Mouse (Mus musculus) intestine, embryonic 16.5 days (tissue): Measurements from ENCODE around the gene Nutm1. TPM values are rescaled to one million over a fixed set of nuclear protein-coding genes. Genes with fewer than 3 reads are reported as not detected.

Experiments
- ATAC-seq: fragments of 200-750 bp; cut with Nextera tagmentation; 2 replicates; pipeline ENCODE4 v1.8.0; 2017; ENCODE audit warnings: moderate TSS enrichment, moderate library complexity
- H3K27ac ChIP-seq: fragments of 300-500 bp; sonication (generic); 2 replicates; pipeline ENCODE4 v1.5.1; 2014; ENCODE audit warnings: mild to moderate bottlenecking, low read length
- H3K27me3 ChIP-seq: fragments of 300-500 bp; sonication (generic); replicated peaks from 2 replicates; pipeline ENCODE4 v1.6.1; 2014; ENCODE audit warnings: low read length, control low read depth, mixed read lengths; ENCODE audit not compliant: control insufficient read depth, insufficient read depth
- H3K36me3 ChIP-seq: fragments of 300-500 bp; sonication (generic); 2 replicates; pipeline ENCODE4 v1.6.1; 2014; ENCODE audit warnings: low read length, control low read depth; ENCODE audit not compliant: control insufficient read depth, insufficient read depth
- H3K4me1 ChIP-seq: fragments of 300-500 bp; sonication (generic); 2 replicates; pipeline ENCODE4 v1.6.1; 2014; ENCODE audit warnings: low read length, control low read depth, mixed read lengths; ENCODE audit not compliant: control insufficient read depth, insufficient read depth
- H3K4me2 ChIP-seq: fragments of 300-500 bp; sonication (generic); 2 replicates; pipeline ENCODE4 v1.6.1; 2014; ENCODE audit warnings: low read depth, low read length, control low read depth
- H3K4me3 ChIP-seq: fragments of 300-500 bp; sonication (generic); 2 replicates; pipeline ENCODE4 v1.5.1; 2014; ENCODE audit warnings: mild to moderate bottlenecking, low read length
- H3K9ac ChIP-seq: fragments of 300-500 bp; sonication (generic); 2 replicates; pipeline ENCODE4 v1.6.1; 2014; ENCODE audit warnings: low read depth, low read length
- H3K9me3 ChIP-seq: fragments of 300-500 bp; sonication (generic); 2 replicates; pipeline ENCODE4 v1.6.1; 2016; ENCODE audit warnings: low read length, control low read depth; ENCODE audit not compliant: control insufficient read depth
- WGBS: fragments of 180-500 bp; shearing (Covaris S2); extraction: QIAGEN DNeasy Blood & Tissue Kit; methylation state at CpG from one replicate; pipeline ENCODE4 v1.1.7; 2014; 5-methylcytosine and 5-hydroxymethylcytosine counted together
- polyA plus RNA-seq: library from polyadenylated mRNA; unstranded; fragments of >200 nt; fragmentation: Nextera tagmentation; extraction: Ambion mirVana; gene quantifications from 2 replicates; pipeline ENCODE4 v1.2.1, GENCODE M21; 2015

The Nutm1 gene
- polyA plus RNA-seq, 1 experiment from 2014 or later: 0.04 TPM

DNA sequence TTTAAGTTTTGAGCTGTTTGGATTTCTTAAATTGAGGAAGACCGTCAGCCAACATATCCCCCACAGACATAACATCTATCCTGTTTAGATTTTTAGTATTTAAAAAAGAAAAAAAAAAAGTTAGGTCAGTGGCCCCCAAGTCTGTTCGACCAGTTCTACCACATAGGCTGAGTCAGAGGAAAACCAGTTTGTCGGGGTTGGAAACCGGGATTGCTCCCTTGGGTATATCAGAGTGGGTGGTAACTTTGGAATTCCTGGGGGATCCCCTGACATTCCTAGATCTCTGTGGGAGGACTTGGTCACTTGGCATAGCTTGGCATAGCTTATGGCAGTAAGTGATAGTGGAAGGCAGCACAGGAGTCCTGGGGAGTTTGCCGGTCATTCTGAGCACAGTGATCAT, 13.8 kb downstream of the Nutm1 start:
- no peaks in the 10 kb centered on the region for H3K9me3 ChIP-seq
- no peak overlapping the region for H3K4me2 ChIP-seq
- no peaks in the 10 kb centered on the region for H3K36me3 ChIP-seq
- no peak overlapping the region for H3K4me3 ChIP-seq
- peak; percentile 44; the same call in 1 of the 2 replicates for ATAC-seq
- no peak overlapping the region for H3K9ac ChIP-seq
- WGBS: 60% methylated on average over 5 of the region's 5 CpGs
- peaks cover 6% of the 10 kb centered on the region; the same call in 1 of the 2 replicates for H3K4me1 ChIP-seq
- no peaks in the 10 kb centered on the region for H3K27me3 ChIP-seq
- H3K27ac ChIP-seq: no peak overlapping the region

DNA sequence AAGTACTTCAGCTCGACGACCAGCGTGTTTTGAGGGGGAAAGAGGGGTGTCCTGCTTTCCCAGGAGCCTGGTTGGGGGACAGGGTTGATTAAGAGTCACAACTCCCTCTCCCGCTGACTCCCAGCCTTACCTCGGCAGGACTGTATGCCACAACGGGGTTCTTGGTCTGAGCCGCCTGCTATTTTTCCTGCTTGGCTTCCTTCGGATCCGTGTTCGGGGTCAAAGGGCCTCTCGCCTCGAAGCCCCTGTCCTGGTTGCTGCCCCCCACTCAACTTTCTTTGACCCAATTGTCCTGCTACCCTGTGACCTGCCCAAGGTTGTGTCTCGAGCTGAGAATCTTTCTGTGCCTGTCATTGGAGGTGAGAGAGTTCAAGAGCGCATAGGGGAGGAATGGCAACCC, 17.3 kb downstream of the Nutm1 start:
- Histone ChIP-seq H3K4me1 (peaks cover 8% of the 10 kb centered on the region; the same call in 1 of the 2 replicates), H3K36me3 (no peaks in the 10 kb centered on the region), H3K27me3 (no peaks in the 10 kb centered on the region), H3K4me3 (no peak overlapping the region), H3K9me3 (no peaks in the 10 kb centered on the region), H3K9ac (no peak overlapping the region), H3K4me2 (no peak overlapping the region), H3K27ac (no peak overlapping the region)
- WGBS: 79% methylated on average over 14 of the region's 14 CpGs
- no peak for ATAC-seq

DNA sequence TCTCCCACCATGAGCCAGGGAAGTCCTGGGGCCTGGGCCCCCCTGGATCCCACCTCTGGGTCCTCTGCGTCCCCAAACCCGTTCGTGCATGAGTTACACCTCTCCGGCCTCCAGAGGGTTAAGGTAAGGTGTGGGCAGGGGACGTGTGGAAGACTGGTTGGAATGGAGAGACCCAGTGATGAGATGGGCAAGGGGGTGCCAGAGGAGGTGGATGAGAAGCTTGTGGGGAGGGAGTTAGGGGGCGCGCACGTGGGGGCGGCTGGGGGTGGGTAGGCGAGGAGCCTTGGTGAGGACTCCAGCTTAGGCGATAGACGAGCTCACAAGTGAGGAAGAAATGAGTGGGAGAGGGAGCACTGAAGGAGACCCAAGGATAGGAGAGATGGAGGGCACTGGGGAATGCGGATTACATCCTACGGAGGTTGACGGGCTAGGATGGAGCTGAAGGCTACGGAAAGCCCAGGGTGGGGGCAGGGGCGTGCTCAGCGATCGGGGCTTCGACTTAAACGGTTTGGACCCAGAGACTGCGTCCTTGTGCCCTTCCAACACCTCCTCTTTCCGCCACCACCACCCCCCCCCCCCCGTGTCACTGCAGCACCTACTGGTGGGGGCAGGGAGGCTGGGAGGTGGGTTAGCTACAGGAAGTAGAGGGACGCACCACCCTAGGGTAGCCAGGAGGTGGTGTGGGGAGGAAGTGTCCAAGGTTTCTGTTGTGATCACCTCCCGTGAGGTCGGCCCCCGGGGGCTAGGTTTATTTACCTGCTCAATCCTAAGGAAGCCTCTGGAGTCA, 19.0 kb downstream of the Nutm1 start:
- Histone ChIP-seq H3K4me3 (peak overlapping the region; percentile 92), H3K9me3 (no peaks in the 10 kb centered on the region), H3K4me2 (peak overlapping the region; percentile 95), H3K36me3 (no peaks in the 10 kb centered on the region), H3K9ac (peak overlapping the region; percentile 86), H3K4me1 (peaks cover 5% of the 10 kb centered on the region; the same call in 1 of the 2 replicates), H3K27me3 (no peaks in the 10 kb centered on the region), H3K27ac (peak overlapping the region; percentile 93)
- WGBS: under 1% methylated on average over 28 of the region's 28 CpGs
- ATAC-seq: peak; percentile 37

DNA sequence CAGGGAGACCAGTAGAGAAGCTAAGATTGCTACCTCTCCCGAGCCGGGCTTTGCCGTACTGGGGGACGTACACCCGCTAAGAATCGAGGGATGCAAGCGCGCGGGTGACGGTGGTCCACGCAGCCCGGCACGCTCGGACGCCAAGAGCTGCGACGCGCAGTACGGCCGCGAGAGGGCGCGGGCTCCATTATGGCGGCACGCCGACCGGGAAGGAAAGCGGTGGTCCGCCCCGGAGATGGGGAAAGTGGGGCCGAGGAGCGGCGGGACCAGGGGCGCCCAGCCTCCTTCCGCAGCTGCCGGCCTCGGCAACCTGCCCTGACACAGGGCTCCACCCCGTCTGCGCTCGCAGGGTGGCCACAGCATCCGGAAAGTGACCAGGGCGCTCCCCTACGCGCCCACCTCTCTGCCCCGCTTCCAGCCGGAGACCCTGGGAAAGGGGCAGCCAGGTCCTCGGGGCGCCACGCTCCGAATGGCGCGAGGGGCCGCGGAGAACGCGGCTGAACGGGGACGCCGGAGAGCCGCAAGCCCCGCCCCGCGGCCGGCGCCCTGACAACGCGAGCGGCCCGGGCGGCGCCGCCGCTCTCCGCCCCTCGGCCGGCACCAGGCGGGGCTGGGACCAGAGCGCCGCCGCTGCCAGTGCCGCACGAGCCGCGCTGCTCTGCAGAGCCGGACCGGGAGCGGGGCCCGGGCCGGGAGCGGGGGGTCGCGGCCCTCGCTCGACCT, 19.7 kb downstream of the Nutm1 start, which contains the start of gene Lpcat4:
TSS of gene Lpcat4 (plus strand) at position 257 of the 723 bp plus-strand sequence.
- Histone ChIP-seq H3K9me3 (no peaks in the 10 kb centered on the region), H3K36me3 (no peaks in the 10 kb centered on the region), H3K27me3 (no peaks in the 10 kb centered on the region), H3K4me1 (peaks cover 5% of the 10 kb centered on the region; the same call in 1 of the 2 replicates), H3K4me3 (peak within 1 kb of the TSS; percentile 92), H3K9ac (peak within 1 kb of the TSS; percentile 86), H3K4me2 (peak within 1 kb of the TSS; percentile 95), H3K27ac (peak within 1 kb of the TSS; percentile 93)
- ATAC-seq: peak; percentile 89
- WGBS: under 1% methylated on average over 87 of the region's 94 CpGs

DNA sequence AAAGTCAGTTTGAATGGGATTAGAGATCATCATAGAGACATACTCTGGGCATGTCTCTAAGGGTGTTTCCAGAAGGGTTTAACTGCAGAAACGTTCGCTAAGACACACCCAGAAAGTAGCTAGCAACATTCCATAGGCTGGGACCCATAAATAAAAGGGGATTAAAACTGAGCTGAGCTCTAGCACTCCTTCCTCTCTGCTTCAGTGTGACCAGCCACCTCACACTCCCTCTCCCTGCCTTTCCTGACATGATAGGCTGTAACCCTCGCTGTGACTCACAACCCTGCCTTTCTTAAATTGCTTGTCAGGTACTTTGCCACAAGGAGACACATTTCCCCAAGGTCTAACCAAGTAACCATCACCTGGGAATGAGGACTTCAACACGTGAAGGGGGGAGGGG, 21.1 kb downstream of the Nutm1 start:
- H3K27ac ChIP-seq: no peak overlapping the region
- no peak overlapping the region for H3K4me3 ChIP-seq
- no peaks in the 10 kb centered on the region for H3K36me3 ChIP-seq
- H3K4me1 ChIP-seq: peaks cover 5% of the 10 kb centered on the region; the same call in 1 of the 2 replicates
- H3K9ac ChIP-seq: no peak overlapping the region
- WGBS: 11% methylated on average over 4 of the region's 4 CpGs
- ATAC-seq: no peak
- no peaks in the 10 kb centered on the region for H3K9me3 ChIP-seq
- H3K27me3 ChIP-seq: no peaks in the 10 kb centered on the region
- H3K4me2 ChIP-seq: no peak overlapping the region

DNA sequence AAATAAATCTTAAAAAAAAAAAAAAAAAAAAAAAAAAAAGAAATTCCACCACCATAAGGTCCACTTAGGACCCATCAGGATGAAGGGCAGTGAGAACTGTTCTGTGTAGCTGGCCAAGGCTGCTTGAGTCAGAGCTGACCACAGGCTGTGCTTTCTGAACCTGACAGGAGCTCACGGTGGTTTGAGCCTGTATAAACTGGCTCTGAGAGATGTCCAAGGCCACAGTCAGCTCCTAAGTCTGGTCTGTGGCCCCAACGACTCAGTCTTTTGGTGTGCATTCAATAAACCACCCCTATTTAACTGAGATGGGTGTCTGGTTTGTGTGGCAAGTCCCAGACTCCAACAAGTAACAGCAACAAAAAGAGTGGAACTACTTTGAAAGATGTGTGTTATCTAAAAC, 22.5 kb downstream of the Nutm1 start:
- Histone ChIP-seq H3K36me3 (no peaks in the 10 kb centered on the region), H3K27ac (no peak overlapping the region), H3K4me1 (peaks cover 2% of the 10 kb centered on the region; the same call in 1 of the 2 replicates), H3K4me3 (no peak overlapping the region), H3K4me2 (no peak overlapping the region), H3K9ac (no peak overlapping the region), H3K27me3 (no peaks in the 10 kb centered on the region), H3K9me3 (no peaks in the 10 kb centered on the region)
- ATAC-seq: no peak
- 81% methylated on average over 2 of the region's 2 CpGs for WGBS

DNA sequence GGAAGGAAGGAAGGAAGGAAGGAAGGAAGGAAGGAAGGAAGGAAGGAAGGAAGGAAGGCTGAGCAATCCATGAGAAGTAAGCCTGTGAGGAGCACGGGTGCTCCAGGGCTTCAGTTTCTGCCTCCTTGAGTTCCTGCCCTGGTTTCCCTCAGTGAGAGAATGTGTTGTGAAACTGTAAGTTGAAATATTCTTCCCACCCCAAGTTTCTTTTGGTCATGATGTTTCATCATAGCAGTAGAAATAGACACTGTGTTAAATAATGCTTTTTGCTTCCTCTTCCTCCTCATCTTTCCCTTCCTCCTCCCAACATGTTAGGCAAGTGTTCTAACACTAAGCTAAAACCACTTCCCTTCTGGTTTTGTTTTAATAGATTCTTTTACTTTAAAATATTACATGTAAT, 26.5 kb downstream of the Nutm1 start:
- no peaks in the 10 kb centered on the region for H3K4me1 ChIP-seq
- H3K27me3 ChIP-seq: no peaks in the 10 kb centered on the region
- H3K36me3 ChIP-seq: no peaks in the 10 kb centered on the region
- no peak overlapping the region for H3K27ac ChIP-seq
- 65% methylated on average over 1 of the region's 1 CpGs for WGBS
- H3K4me3 ChIP-seq: no peak overlapping the region
- H3K9me3 ChIP-seq: no peaks in the 10 kb centered on the region
- H3K9ac ChIP-seq: no peak overlapping the region
- no peak overlapping the region for H3K4me2 ChIP-seq
- ATAC-seq: no peak

DNA sequence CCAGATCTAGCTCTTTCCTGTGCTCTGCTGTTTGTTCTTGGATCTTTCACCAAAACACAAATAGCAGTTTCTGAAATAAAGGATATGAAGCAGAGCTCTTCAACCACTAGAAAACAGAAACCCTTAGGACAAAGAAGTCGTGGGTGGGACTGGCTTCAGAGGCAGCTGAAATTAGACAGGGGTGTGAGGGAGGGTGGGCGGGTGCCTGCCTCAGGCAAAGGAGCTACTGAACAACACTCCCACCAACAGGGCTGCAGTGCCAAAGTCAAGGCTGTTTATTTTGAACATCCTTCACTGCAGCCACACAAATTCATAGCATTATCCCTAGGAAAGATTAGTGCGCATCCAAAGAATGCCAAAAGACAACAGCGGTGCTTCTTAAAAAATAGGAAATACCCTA, 34.7 kb downstream of the Nutm1 start:
- Histone ChIP-seq H3K4me3 (no peak overlapping the region), H3K9ac (no peak overlapping the region), H3K36me3 (no peaks in the 10 kb centered on the region), H3K4me1 (no peaks in the 10 kb centered on the region), H3K9me3 (no peaks in the 10 kb centered on the region), H3K27ac (no peak overlapping the region), H3K27me3 (no peaks in the 10 kb centered on the region), H3K4me2 (no peak overlapping the region)
- ATAC-seq: no peak
- 54% methylated on average over 4 of the region's 4 CpGs for WGBS

DNA sequence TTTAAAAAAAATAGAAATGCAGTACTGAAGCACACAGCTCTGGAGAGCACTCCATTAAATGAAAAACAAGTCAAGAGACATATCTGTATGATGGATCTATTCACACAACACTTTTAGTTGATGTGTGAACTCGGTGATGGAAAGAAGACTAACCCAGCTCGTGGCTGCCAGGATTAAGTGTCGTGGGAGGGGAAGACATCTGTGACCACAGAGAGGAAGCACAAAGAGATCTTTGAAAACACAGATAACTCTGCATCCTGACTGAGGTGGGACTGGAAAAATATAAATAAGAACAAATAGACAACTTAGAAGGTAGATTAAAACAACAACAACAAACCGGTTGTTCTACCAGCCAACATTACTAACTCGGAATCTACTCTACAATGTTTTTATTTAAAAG, 36.5 kb downstream of the Nutm1 start:
- Histone ChIP-seq H3K36me3 (no peaks in the 10 kb centered on the region), H3K9ac (no peak overlapping the region), H3K27me3 (no peaks in the 10 kb centered on the region), H3K4me1 (no peaks in the 10 kb centered on the region), H3K4me2 (no peak overlapping the region), H3K27ac (no peak overlapping the region), H3K9me3 (no peaks in the 10 kb centered on the region), H3K4me3 (no peak overlapping the region)
- WGBS: 71% methylated on average over 5 of the region's 5 CpGs
- no peak for ATAC-seq
